In the genomic region with DNA sequence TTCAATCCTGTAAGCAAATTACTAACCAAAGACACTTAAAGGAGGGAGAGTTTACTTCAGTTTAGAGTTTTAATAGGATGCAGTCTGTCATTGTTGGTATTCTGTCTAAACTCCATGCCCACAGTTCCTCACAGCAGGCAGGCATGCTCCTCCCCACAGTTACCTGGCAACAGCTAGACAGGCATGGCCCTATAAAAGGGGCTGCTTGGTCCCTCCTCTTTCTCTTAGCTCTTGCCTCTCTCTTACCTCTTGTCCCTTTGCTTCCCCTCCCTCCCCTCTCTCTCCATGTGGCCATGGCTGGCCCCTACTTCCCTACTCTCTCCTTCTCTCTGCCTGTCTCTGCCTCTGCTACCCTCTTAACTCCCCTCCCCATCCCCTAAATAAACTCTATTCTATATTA, we compare ENCODE assay signal across 14 mouse cellular contexts.
DNase-seq lines count a peak whose midpoint lies in the region; ATAC-seq lines count a peak whose summit lies in the region.
"Had no signal": no experiment of that assay in that cellular context is flagged by ENCODE, and none has a peak within 500 bp of the region (broad histone marks: within the 10 kb centered on the region; RNA-seq: fewer than 3 reads in every experiment).

No protein-coding gene starts in this region.

- peak; percentile 81 for ATAC-seq in forebrain, embryonic 15.5 days (replicated peaks)
- no peak for ATAC-seq in limb, embryonic 11.5 days (ENCODE audit: insufficient number of reproducible peaks, low FRiP score, low TSS enrichment, low read depth)
- peak; percentile 88 for ATAC-seq in neural tube, embryonic 13.5 days (ENCODE audit: low read depth)
- ATAC-seq in liver, embryonic 12.5 days: no peak
- ATAC-seq: intestine, embryonic 16.5 days had no signal

- no peaks in the 10 kb centered on the region for H3K9me3 ChIP-seq in forebrain, embryonic 15.5 days
- H3K9me3 ChIP-seq in limb, embryonic 11.5 days (ENCODE audit: control insufficient read depth, low read length): no peaks in the 10 kb centered on the region
- H3K9me3 ChIP-seq in neural tube, embryonic 13.5 days: no peaks in the 10 kb centered on the region
- H3K9me3 ChIP-seq in liver, embryonic 12.5 days (replicated peaks): no peaks in the 10 kb centered on the region
- H3K9me3 ChIP-seq: heart, embryonic 12.5 days; liver, embryonic 15.5 days had no signal

- no peak overlapping the region for H3K4me3 ChIP-seq in forebrain, embryonic 15.5 days
- no peak overlapping the region for H3K4me3 ChIP-seq in limb, embryonic 11.5 days (ENCODE audit: low read depth, low read length)
- H3K4me3 ChIP-seq in neural tube, embryonic 13.5 days: no peak overlapping the region
- no peak overlapping the region for H3K4me3 ChIP-seq in liver, embryonic 12.5 days
- H3K4me3 ChIP-seq: heart, embryonic 12.5 days; liver, embryonic 15.5 days had no signal

- no peaks in the 10 kb centered on the region for H3K36me3 ChIP-seq in forebrain, embryonic 15.5 days
- H3K36me3 ChIP-seq in limb, embryonic 11.5 days (ENCODE audit: control insufficient read depth, insufficient read depth, low read length): no peaks in the 10 kb centered on the region
- H3K36me3 ChIP-seq in neural tube, embryonic 13.5 days: no peaks in the 10 kb centered on the region
- H3K36me3 ChIP-seq in liver, embryonic 12.5 days: no peaks in the 10 kb centered on the region
- H3K36me3 ChIP-seq: heart, embryonic 12.5 days; liver, embryonic 15.5 days had no signal

- peak; percentile 6 to 16 for DNase-seq in cerebellum, postnatal 10 days
- DNase-seq in cerebellum, adult 11-12 months: no peak
- peak; percentile 27 for DNase-seq in limb, embryonic 11.5 days (ENCODE audit: low spot score)
- DNase-seq in right cerebral cortex, adult 18-20 months: no peak
- DNase-seq in kidney, postnatal 4 days: no peak
- DNase-seq: adrenal gland, postnatal 36 days; cerebellum, adult 2 months; gastrocnemius, postnatal 14 days had no signal

- no peak overlapping the region for H3K9ac ChIP-seq in forebrain, embryonic 15.5 days (replicated peaks)
- H3K9ac ChIP-seq in limb, embryonic 11.5 days (ENCODE audit: low read length): no peak overlapping the region
- no peak overlapping the region for H3K9ac ChIP-seq in neural tube, embryonic 13.5 days
- no peak overlapping the region for H3K9ac ChIP-seq in liver, embryonic 12.5 days
- H3K9ac ChIP-seq: heart, embryonic 12.5 days; liver, embryonic 15.5 days had no signal

- H3K4me2 ChIP-seq in forebrain, embryonic 15.5 days (replicated peaks): no peak overlapping the region
- H3K4me2 ChIP-seq in limb, embryonic 11.5 days (ENCODE audit: low read depth, severe bottlenecking): no peak overlapping the region
- H3K4me2 ChIP-seq in neural tube, embryonic 13.5 days: no peak overlapping the region
- no peak overlapping the region for H3K4me2 ChIP-seq in liver, embryonic 12.5 days
- H3K4me2 ChIP-seq: heart, embryonic 12.5 days; liver, embryonic 15.5 days had no signal

- H3K4me1 ChIP-seq in forebrain, embryonic 15.5 days: peaks cover 10% of the 10 kb centered on the region
- H3K4me1 ChIP-seq in limb, embryonic 11.5 days (ENCODE audit: control insufficient read depth, insufficient read depth, low read length): peaks cover 2% of the 10 kb centered on the region; the same call in 1 of the 2 replicates
- peaks cover 11% of the 10 kb centered on the region for H3K4me1 ChIP-seq in neural tube, embryonic 13.5 days (replicated peaks)
- no peaks in the 10 kb centered on the region for H3K4me1 ChIP-seq in liver, embryonic 12.5 days
- H3K4me1 ChIP-seq: heart, embryonic 12.5 days; liver, embryonic 15.5 days had no signal

- H3K27me3 ChIP-seq in forebrain, embryonic 15.5 days: no peaks in the 10 kb centered on the region
- no peaks in the 10 kb centered on the region for H3K27me3 ChIP-seq in limb, embryonic 11.5 days (ENCODE audit: control insufficient read depth, insufficient read depth, low read length)
- H3K27me3 ChIP-seq in neural tube, embryonic 13.5 days: no peaks in the 10 kb centered on the region
- H3K27me3 ChIP-seq in liver, embryonic 12.5 days (replicated peaks): no peaks in the 10 kb centered on the region
- H3K27me3 ChIP-seq: heart, embryonic 12.5 days; liver, embryonic 15.5 days had no signal

- H3K27ac ChIP-seq in forebrain, embryonic 15.5 days (replicated peaks): no peak overlapping the region
- H3K27ac ChIP-seq in limb, embryonic 11.5 days (replicated peaks; ENCODE audit: low read depth, low read length): no peak overlapping the region
- H3K27ac ChIP-seq in neural tube, embryonic 13.5 days (replicated peaks): no peak overlapping the region
- no peak overlapping the region for H3K27ac ChIP-seq in liver, embryonic 12.5 days
- H3K27ac ChIP-seq: liver, embryonic 15.5 days had no signal

Comparison
In these comparisons a context has a peak if more than half of its experiments do, and no peak if none do; other contexts are left out.
1. DNase-seq: peak in cerebellum, postnatal 10 days (2 of 2) and limb, embryonic 11.5 days (single experiment); none in cerebellum, adult 11-12 months (single experiment), right cerebral cortex, adult 18-20 months (single experiment) and kidney, postnatal 4 days (0 of 2).
2. ATAC-seq: peak in forebrain, embryonic 15.5 days (single experiment) and neural tube, embryonic 13.5 days (single experiment); none in limb, embryonic 11.5 days (single experiment) and liver, embryonic 12.5 days (single experiment).